Mouse (Mus musculus): ENCODE results near the gene Ldlrad3.

Gene Ldlrad3

DNA sequence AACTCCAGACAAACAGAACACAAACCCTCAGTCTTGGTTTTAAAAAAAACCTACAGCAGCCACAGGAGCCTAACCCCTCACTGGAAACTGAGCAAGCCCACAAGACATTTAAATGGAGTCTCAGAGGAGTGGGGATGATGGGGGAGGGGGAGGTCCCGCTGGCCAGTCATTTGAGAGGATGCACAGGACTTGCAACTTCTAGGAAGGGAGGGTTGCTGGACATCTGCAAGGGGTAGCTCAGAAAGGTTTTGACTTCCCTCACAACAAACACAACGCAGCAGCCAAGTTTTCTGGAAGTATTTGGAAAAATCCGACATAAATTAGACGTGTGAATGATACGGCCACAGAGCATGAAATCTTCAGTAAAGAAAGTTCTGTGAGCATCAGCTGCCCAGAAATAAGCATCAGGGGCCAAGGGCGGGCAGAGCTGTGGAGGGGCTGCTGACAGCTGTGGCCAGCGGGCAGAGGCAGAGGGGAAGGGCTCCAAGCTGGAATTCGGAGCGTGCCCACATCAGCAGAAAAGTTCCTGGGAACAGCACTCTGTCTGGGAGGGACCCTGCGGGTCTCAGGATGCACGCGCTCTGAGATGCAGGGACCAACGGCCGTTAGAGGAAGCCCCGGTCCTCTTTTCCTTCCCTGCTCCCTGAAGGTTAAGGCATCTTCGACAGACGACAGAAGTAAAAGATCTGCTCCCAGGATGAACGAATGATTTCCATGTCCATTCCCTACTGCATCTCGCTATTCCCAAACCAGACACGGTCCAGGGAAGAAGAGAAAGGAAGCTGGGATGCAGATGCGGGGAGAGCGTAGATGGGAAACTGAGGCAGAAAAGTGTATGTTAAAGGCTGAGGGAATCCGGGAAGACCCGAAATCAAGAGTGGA is 875 bp downstream of the Ldlrad3 start:
- no peak for DNase-seq

DNA sequence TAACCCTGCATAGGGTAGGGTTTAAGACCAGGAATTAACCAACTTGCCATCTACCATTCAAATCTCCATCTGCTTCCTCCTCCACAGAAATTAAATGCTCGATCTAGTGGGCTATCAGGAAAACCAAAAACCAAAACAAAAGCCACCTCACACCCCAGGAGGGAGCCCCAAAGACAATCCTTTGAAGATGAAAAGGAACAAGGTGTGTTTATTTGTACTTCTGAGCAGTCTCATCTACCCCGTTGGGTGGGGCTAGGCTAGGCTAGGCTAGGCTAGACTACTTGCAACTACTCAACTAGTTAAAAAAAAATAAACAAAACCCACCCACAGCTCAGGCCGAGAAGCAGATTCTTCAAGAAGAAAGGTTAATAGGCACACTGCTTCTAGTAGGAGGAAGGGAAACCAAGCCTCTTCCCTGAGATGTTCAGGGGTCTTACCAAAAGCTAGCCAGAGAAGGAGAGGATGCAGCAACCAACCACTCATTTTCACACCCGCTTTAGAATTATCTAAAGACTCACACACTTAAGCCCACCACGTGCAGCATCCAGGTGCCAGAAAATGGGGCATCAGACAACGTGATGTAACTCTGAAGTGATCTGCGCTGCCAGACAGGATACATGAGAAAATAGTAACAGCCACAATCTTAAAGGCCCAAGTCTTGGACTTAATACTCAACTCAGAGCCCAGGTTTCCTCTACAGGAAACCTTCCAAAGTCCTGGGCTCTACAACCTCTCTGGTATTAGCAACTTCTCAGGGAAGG is 2.3 kb downstream of the Ldlrad3 start:
- no peak for DNase-seq

- no peak for DNase-seq
Observed at GRCm38 (mm10) chr2:102181459-102181858, 4.7 kb downstream of the Ldlrad3 start.

- no peak for DNase-seq
Observed at GRCm38 (mm10) chr2:102176434-102176772, 9.8 kb downstream of the Ldlrad3 start.

- DNase-seq, result no peak
Observed at GRCm38 (mm10) chr2:102175741-102176433, 10.3 kb downstream of the Ldlrad3 start.

GRCm38 (mm10) chr2:102172458-102172857 is 13.7 kb downstream of the Ldlrad3 start:
- no peak for DNase-seq

GRCm38 (mm10) chr2:102166550-102167325 is 19.4 kb downstream of the Ldlrad3 start:
- DNase-seq, result peak in 1 of 2 experiments; percentile 24

DNA sequence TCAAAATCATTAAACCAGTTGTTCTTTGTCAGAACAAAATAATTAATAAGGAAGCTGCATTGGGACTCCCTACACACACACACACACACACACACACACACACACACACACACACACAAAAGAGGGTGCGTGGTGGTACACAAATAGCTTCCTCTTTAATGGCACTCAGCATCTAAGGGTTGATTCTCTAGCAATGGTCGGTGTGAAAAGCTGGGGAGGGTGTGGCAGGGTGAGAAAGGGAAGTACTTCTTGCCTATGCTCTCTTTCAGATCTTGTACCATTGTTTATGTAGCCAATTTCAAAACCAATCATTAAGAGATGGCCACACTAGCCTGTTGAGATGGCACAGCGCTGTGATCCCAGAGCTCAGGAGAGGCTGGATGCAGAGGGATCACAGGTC is 23.1 kb downstream of the Ldlrad3 start:
- DNase-seq, result no peak

GRCm38 (mm10) chr2:102157555-102157954 is 28.6 kb downstream of the Ldlrad3 start:
- DNase-seq, result no peak

DNA sequence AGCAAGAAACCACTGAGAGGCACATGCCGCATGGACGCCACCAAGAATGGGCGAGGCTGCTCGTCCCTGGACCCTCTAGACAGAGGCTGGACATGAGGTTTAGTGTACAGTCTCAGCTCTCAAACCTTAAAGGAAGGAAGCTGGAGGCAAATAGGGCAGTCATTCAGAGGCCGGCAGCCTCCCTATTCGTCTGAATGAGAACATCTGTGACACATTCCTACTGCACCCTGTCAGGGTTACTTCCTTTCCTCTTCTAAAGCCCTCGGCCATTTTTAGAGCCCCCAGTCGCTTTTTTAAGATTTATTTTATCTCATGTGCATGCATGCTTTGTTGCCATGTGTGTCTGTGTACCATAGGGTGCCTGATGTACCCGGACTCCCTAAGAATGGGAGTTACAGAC is 29.2 kb downstream of the Ldlrad3 start:
- no peak for DNase-seq

GRCm38 (mm10) chr2:102156460-102156859 is 29.7 kb downstream of the Ldlrad3 start:
- DNase-seq, result no peak

DNA sequence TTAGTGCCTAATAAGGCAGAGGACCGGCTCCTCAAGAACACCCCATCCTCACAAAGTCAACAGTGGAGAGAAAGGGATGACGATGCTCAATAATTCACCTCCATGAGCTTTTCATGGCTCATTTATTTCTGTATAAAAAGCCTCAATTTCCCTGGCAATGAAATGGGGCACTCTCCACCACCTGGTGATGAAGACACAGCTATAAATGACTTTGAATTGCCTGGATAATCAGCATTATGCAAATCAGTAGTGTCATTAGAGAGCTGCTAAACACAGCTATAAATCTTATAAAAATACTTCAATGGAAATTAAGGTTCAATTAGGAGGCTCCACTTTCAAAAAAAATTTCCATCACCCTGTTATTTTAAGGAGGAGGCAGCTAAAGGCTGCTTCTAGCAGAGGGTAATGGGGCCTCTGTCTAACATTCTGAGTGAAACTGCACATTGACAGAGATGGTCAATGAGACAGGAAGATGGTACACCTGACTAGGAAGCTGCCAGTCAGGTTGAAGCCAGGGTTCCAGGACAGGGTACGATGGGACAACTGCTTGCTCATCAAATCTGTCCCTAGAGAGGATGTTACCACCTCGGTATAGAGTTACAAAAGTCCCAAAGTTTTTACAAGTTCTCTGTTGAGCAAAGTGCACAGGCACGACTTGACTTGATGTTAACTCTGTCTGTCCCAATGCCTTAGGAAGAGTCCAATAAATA is 30.7 kb downstream of the Ldlrad3 start:
- no peak for DNase-seq

DNA sequence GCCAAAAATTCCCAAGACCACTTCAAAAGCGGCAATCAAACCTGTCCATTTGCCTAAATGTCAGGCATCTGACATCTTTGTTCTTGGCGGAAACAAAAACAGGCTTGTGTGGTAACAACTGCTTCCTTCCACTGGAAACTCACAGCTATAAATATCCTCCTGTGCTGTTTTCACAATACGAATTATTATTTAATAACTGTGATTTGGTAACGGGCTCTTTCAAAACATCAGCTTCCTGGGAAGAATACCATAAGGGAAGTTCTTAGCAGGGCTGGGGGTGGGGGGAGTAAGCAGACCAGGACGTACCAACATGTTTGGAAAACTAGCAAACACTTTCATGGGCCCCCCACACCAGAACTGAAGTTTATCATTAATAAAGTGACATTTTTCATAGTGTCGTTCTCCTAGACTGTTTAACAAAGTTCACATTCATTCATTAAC is 31.4 kb downstream of the Ldlrad3 start:
- no peak for DNase-seq

DNA sequence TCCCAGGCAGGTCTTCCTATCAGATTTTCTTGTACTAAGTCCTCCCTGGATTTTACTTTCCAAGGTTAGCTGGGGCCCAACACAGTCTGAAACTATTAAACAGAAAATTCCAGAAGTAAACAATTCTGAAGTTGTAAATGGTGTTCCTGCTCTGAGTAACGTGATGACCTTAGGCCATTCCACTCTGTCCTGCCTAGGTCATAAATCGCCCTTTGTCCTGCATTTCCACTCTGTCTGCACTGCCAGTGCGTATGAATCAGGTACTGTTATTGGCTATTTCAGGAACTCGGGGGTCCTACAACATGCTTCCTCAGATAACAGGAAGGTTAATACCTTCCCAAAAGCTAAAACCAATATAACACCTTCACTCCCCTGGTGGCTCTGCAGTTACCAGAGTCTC is 31.9 kb downstream of the Ldlrad3 start:
- DNase-seq, result no peak

DNA sequence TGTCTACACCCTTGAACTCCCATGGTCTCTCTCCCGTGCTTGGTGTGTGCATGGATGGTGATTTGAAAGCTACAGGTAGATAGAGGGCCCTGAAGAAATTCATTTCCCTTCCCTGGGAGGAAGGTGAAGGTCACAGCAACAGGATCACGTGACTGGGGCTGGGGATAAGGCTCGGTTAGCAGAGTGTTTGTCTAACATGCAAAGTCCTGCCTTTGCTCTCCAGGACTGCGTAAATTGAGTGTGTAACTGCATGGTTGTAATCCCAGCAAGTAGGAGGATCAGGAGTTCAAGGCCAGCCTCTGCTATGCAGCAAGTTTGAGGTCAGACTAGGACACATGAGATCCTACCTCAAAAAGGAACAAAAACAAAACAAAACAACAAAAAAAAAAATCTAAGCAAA is 32.7 kb downstream of the Ldlrad3 start:
- no peak for DNase-seq

- DNase-seq, result no peak
Observed at GRCm38 (mm10) chr2:102152851-102153250, 33.3 kb downstream of the Ldlrad3 start.

- no peak for DNase-seq
Observed at GRCm38 (mm10) chr2:102149058-102149457, 37.1 kb downstream of the Ldlrad3 start.

DNA sequence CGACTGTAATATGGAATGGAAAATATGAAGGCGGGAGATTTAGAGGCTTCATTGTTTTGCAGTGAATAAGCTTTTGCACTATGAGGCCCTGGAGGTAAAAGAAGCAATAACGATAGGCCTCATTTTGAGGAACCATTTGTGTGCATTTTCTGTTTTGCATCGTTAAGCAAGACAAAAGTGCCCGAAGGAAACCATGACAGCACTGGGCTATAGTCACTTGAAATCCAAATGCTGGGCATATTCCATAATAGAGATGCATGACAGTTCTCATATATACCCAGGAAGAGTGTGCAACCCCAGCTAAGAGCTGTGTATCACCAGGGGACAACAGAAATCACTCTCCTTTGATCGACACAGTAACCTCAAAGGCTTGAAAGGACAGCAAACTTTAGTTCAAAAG is 38.1 kb downstream of the Ldlrad3 start:
- no peak for DNase-seq

GRCm38 (mm10) chr2:102147561-102147960 is 38.6 kb downstream of the Ldlrad3 start:
- DNase-seq, result no peak

DNA sequence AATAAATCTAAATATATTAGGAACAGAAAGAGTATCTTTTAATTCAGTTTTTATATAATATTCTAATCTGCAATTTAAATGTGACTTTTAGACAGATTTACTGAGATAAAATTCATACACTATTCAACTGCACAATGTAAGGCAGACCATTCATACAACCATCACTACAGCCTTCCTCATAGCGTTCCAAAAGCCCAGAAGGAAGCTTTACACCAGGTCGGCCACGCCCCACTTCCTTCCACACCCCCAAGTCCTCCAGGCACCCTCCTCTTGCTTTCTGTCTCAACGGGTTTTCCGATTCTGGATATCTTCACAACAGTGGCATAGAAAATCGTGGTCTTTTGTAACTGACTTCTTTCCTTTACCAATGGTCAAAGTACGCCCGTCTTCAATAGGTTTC is 39.8 kb downstream of the Ldlrad3 start:
- DNase-seq, result no peak

DNA sequence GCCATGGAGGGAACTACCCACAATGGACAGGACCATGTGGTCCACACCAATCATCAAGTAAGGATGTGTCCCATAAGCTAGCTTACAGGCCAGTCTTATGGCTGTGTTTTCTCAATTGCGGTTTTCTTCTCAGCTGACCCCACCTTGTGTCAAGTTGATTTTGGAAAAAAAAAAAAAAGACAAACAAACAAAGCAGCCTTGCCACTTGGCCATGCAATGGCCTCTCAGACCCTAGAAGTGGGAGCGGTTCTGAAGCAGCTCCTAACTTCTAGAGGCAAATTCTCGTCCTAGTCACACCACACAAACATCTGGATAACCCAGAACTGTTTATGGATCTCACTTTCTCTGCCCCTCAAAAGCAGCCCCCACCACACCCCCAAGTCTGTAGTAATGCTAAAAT is 41.1 kb downstream of the Ldlrad3 start:
- no peak for DNase-seq

DNA sequence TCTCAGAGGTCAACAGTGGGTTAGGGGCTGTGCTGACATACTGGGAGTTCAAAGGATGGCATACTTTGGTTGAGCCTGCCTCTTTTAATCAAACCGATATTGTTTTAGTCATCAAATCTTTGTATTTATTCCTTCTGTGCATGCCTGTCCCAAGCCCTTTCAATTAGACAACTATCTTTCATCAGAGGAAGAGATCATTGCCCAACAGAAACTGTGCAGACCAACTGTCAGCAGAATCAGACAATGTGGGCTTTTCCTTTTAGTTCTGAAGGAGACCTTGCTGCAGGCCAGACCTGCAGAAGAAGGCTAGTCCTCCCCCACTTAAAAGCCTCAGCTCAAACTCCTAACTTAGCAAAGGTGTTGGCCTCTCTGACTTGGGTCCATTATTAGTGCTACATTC is 41.9 kb downstream of the Ldlrad3 start:
- DNase-seq, result no peak

All from cerebellum, postnatal 25 days (tissue).